Mouse (Mus musculus) lung, postnatal 4 days (tissue): ENCODE measurements around the gene Oosp1.

ENCODE experiments used
- DNase-seq, 2 experiments: peaks; one replicate each; pipeline ENCODE4 v3.0.0; 2021

Gene Oosp1

DNA sequence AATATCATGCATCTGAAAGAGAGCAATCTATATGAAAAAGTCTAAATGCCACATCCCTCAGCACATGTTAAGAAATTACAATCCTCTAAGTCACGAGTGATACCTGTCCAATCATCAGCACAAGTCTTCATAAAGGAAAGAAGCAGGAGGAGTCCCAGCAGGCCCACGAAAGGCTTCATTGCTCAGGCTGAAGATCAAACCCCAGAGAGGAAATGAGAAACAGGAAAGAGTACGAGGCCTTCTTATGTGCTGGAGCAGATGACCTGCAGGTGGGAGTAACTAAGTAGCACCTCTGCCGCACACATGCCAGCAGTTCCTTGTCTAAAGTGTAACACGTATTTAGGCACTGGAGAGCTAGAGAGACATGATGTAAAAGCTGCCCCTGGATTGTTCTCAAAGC is at the start of gene Oosp1:
TSS of gene Oosp1 (minus strand) at position 312 of the 400 bp plus-strand sequence.
- no peak for DNase-seq

- DNase-seq, result no peak
Measured at GRCm38 (mm10) chr19:11736455-11736854, 45.5 kb upstream of the Oosp1 start.

GRCm38 (mm10) chr19:11730278-11730677 is 39.3 kb upstream of the Oosp1 start:
- DNase-seq, result no peak

DNA sequence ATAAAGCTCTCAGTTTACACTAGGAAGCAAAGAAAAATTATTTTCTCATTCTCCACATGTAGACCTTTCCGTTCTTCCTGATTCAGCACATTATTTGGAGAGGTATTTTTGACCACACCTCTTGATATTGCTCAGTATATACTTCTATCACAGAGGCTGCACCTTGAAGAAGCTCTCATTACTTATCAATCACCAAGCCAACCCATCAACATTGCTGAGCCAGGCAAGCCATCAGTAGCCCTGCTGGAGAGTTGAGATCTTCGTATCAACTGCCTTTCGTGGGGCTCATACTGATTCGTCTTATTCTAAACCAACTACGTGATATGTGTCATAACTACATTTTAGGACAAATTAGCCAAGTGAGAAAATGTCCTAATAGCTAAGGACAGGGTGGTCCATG is 36.4 kb upstream of the Oosp1 start:
- no peak for DNase-seq

- DNase-seq, result no peak
Measured at GRCm38 (mm10) chr19:11725915-11726314, 35.0 kb upstream of the Oosp1 start.

GRCm38 (mm10) chr19:11724275-11724674 is 33.3 kb upstream of the Oosp1 start:
- DNase-seq, result peak; percentile 21 to 70

DNA sequence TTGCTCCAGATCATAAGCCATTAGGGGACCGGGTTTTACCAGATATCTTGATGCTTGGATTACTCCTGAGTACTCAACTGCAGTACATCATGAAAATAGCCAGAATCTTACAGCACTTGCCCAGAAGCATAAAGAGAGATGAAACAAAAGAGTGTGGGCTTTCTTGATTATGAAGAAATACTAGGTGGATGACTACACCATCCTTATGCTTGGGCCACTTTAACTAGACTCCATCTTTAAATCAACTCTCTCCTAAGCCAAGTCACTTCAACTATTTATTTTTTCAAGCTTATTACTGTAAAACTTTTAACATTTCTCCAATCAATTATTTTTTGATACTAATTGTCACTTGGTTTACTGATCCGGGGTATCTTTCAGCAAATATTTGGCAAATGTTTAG is 32.9 kb upstream of the Oosp1 start:
- no peak for DNase-seq

GRCm38 (mm10) chr19:11720071-11720470 is 29.1 kb upstream of the Oosp1 start:
- DNase-seq, result no peak

GRCm38 (mm10) chr19:11712451-11712850 is 21.5 kb upstream of the Oosp1 start:
- no peak for DNase-seq

DNA sequence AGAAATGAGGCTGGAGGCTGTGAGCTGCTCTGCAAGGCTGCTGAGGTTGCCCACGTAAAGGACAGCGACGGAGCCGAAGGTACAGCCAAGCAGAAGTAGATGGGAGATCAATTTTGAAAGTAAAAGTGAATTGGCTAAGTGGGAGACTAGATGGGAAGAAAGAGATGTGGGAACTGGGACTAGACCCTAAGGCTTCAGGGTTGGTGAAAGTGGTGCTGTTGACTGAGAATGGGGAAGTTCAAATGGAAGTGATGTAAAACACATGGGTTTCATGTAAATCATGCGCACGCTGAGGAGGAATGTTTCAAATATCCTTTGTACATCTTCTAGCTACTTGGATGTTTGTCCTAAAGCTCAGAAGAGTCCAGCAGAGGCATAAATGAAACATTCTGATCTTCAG is 7.4 kb upstream of the Oosp1 start:
- DNase-seq, result no peak

- DNase-seq, result no peak
Measured at GRCm38 (mm10) chr19:11696755-11697154, 5.8 kb upstream of the Oosp1 start, which contains the start of gene Oosp3. Gene Oosp3 (plus strand): TSS chr19:11697055.

DNA sequence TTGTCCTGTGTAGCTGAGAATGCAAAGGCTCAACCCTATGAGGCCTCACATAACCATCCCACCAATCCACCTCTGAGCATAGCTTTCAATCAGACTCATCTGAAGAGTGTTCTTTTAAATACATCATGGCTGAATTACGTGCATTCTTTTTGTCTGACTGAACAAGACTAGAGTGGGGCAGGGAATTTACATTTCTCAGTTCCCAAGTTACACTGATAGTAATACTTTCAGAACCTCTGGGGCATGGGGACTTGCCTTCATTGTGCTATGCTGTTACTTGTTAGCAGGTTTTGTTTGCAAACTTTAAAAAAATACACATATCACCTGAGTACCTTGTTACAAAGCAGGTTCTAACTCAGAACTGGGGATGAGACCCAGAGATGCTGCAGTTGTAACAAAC is 504 bp upstream of the Oosp1 start:
- DNase-seq, result no peak

DNA sequence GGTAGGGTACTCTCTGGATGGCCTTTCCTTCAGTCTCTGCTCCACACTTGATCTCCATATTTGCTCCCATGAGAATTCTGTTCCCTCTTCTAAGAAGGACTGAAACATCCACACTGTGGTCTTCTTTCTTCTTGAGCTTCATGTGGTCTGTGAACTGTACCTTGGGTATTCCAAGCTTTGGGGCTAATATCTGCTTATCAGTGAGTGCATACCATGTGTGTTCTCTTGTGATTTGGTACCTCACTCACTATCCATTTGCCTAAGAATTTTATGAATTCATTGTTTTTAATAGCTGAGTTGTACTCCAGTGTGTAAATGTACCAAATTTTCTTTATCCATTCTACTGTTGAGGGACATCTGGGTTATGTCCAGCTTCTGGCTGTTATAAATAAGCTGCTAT is 29.4 kb downstream of the Oosp1 start:
- no peak for DNase-seq

DNA sequence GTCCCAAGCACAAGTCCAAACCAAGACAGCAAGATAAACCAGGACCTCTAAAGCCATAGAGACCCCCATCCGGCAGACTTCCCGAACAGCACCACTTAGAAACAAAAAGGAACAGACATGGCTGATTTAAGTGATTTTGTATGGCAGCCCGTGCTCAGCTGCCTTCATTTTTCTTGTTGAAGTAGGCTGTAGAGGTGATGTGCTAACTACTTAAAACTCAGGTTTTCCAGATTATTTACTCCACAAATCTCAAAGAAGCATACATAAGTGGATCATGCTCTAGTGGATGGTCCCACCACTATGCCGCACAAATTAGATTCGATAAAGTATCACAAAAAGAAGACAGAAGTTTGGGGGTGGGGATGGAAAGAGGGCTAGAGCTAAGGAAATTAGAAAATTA is 30.5 kb downstream of the Oosp1 start, which contains the start of gene Oosp2:
TSS of gene Oosp2 (minus strand) at position 101 of the 400 bp plus-strand sequence.
- DNase-seq, result no peak

GRCm38 (mm10) chr19:11659142-11659541 is 31.8 kb downstream of the Oosp1 start:
- DNase-seq, result no peak

DNA sequence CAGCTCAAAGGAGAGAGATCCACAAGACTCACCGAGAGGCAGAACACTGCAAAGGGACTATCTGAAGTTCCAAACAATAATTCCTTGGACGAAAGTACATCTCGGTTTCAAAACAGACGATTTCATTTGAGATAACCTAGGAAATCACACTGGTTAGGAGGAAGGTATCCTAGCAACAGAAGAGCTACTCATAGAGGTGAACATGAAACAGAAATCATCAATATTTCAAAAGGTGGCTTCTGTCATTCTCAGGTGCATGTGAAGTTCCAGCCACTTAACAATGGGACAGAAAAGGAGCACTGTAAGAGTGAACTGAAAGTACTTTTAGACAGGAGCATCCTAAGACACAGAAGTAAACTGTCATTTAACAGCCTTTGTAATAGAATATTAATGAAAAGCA is 41.4 kb downstream of the Oosp1 start:
- no peak for DNase-seq

GRCm38 (mm10) chr19:11646166-11646565 is 44.8 kb downstream of the Oosp1 start:
- no peak for DNase-seq

- no peak for DNase-seq
Measured at GRCm38 (mm10) chr19:11640732-11641131, 50.2 kb downstream of the Oosp1 start, which contains the start of gene Ms4a3. Gene Ms4a3 (minus strand): TSS chr19:11640851.

DNA sequence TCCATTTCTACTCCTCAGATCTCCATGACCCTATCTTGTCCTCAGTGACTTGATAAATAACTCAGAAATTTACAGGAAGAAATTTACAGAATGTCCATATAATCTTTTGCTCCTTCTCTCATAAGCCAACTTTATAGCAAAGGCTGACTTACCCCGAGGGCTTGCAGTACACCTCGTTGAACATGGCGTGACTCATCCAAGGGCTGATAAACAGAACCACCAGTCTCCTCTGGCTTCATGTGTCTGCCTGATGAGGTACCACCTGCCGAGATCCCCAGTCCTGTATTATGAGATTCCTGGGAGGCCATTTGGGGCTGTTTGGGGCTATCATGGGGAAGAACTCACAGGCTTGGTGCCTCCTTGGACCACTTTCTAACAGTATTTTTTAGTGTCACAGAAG is 51.9 kb downstream of the Oosp1 start:
- DNase-seq, result no peak

DNA sequence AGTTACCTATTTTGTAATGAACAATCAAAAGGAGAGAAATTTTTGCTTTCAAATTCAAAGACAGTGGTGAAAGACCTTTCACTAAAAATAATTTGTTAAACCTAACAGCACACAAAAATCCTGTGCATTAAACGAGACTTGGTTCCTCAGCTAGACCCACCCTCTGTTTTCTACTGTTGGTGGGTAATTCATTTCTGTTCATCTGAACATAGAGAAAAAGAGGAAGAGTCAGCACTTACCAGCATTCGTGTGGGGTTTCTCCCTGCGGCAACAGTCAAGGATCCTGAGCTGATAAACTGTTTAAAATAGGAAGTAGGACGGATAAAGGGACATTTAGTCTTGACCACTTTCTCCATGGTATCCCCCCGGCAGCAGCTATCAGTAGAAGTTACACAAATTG is 55.4 kb downstream of the Oosp1 start:
- DNase-seq, result no peak

- DNase-seq, result no peak
Measured at GRCm38 (mm10) chr19:11634330-11634729, 56.6 kb downstream of the Oosp1 start.

DNA sequence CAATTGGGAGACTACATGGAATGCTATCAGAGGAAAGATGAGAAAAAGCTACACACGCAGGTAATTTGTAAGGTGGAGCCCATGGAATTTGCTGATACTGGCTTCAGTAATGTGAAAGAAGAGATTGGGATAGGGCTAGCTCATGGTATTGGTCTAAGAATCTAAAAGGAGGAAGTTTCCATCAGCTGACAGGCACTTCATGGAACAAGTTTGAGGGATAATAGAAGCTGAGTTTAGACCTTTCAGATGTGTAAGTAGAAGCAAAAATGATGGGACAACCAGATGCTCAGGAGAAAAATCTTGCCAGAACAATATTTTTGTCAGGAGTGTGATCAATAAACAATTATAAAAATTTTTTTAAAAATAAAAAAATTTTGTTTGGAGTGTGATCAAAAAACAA is 57.2 kb downstream of the Oosp1 start:
- no peak for DNase-seq

GRCm38 (mm10) chr19:11625231-11625630 is 65.7 kb downstream of the Oosp1 start:
- DNase-seq, result no peak

GRCm38 (mm10) chr19:11624800-11625199 is 66.2 kb downstream of the Oosp1 start:
- DNase-seq, result no peak

- no peak for DNase-seq
Measured at GRCm38 (mm10) chr19:11623551-11623950, 67.4 kb downstream of the Oosp1 start, which contains the start of gene Ms4a2. Gene Ms4a2 (minus strand): TSS chr19:11623719.

- DNase-seq, result no peak
Measured at GRCm38 (mm10) chr19:11617983-11618382, 73.0 kb downstream of the Oosp1 start.
